Mouse (Mus musculus): ENCODE results near the gene Usp29.
"Not testable (repeated sequence)": the region's sequence is repeated elsewhere in the genome, so short reads cannot be mapped to it uniquely, and the experiment has no call there.

Gene Usp29

GRCm38 (mm10) chr7:6765240-6765639 is 34.9 kb downstream of the Usp29 start:
- DNase-seq (ENCODE audit: low read depth, low spot score): no peak

DNA sequence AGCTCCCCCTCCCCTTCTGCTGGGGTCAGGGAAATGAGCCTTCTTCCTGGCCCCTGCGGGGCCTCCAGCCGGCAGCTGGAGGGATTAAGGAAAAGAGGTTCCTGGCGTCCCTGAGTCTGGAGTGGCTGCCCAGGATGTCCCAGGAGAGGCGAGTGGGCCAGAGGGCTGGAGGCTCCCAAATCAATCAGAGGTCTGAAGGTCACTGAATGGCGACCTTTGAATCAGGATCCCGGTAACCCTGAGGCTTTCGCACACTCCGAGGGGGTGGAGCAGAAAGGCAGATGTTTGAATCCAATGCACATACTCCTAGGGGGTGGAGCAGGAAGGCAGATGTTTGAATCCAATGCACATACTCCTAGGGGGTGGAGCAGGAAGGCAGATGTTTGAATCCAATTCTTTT is 39.9 kb downstream of the Usp29 start:
- no peak for DNase-seq (ENCODE audit: low read depth, low spot score)

GRCm38 (mm10) chr7:6773865-6774413 is 43.6 kb downstream of the Usp29 start:
- not testable (repeated sequence) for DNase-seq (ENCODE audit: low read depth, low spot score)

DNA sequence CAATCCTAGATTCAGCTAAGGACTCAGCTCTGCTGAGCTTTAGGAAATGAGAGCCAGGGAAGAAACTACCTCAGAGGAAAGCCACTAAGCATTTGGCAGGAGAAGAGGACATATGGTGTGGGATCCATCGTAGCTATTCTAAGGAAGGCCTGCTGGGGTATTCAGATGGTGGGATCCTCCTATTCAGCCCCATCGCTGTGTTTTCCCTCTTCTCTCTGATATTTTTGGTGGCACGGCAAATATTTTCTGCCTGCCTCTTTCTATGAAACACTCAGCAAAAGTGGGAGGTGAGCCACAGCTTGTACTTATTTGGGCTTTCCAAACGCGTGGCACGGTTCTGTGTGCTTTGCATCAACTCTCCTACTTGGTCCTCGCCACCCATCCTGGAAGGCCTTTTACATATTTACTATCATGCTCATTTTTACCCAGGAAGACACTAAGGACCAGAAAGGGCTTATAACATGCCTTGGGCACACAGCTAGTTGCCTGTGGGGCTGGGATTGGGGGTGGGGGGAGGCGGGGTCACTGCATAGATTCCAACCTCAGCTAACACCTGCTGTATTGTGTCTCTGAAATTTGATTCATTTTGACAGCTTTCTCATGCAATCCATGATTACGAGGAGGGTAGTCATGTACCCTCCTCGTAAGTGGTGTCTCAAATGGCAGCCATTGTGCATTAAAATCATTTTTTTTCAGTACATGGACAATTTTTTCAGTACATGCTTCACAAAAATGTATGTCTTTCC is 46.1 kb downstream of the Usp29 start:
- DNase-seq (ENCODE audit: low read depth, low spot score): no peak

- DNase-seq (ENCODE audit: low read depth, low spot score): no peak
These were observed 46.7 kb downstream of the Usp29 start for GRCm38 (mm10) chr7:6777107-6777506.

- DNase-seq (ENCODE audit: low read depth, low spot score): no peak
These were observed 47.3 kb downstream of the Usp29 start for GRCm38 (mm10) chr7:6777689-6778088.

DNA sequence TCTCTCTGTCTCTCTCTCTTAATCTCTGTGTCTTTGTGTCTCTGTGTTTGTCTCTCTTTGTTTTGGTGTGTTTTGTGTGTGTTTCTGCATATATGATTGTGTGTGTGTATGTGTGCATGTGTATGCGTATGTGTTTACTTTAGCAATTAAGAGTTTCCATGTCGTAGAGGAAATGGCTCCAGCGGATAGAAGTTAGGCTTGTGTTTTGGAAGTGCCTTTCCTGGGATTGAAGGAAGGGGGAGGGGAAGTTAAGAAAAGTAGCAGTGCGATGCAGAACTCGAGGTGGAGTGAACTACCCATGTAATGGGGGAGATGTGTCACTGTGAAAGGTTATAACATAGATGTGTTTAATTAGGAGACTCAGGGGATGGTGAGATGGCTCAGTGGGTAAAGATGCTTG is 48.8 kb downstream of the Usp29 start:
- no peak for DNase-seq (ENCODE audit: low read depth, low spot score)

DNA sequence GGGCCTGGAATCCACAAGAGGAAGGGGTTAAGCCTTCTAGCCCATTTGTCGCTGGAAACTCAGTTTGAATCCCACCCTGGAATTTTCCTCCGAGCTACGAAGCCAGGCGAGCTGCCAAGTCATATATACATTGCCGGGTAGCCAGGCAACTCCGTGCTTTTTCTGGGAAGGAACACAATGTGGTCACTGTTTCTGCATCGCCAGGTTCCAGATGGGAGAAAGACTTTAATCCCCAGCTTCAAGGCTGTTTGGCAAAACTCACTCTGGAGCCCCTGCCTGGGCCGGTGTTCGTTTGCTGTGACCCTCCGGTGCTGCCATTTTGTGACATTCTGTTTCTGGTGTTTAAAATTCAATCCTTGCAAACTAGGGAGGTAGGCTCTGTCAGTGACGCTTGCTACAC is 51.2 kb downstream of the Usp29 start:
- no peak for DNase-seq (ENCODE audit: low read depth, low spot score)

DNA sequence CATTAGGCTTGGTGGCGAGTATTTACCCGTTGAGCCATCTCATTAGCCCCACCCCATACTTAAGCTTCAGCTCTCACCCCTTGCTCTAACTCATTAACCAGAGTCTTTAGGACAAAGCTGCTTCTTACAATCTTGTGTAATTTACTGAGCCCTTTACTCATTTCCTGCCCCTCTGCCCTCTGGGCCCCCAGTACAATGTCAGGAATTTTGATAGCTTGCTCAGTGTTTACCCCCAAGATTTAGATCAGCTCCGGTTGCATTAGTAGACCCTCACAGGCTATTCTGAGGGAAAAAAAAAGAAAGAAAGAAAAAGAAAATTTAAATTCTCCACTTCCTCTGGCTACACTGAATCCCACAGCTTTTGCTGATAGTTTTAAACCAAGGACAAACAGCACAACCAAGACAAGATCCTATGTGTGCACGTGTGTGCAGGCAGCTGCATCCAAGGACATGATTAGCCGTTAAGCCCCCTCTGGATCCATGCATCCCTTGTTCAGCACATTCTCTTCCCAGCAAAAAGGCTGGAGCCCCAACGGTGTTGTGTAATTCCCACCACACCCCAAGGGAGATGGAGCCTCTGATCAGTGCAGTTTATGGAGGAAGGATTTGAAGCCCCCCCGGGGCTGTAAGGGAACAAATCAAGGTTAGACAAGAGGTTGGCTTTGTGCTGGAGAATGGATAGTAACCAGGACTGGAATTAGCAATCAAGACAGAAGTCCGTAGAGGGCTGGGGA is 54.1 kb downstream of the Usp29 start:
- DNase-seq (ENCODE audit: low read depth, low spot score): no peak

DNA sequence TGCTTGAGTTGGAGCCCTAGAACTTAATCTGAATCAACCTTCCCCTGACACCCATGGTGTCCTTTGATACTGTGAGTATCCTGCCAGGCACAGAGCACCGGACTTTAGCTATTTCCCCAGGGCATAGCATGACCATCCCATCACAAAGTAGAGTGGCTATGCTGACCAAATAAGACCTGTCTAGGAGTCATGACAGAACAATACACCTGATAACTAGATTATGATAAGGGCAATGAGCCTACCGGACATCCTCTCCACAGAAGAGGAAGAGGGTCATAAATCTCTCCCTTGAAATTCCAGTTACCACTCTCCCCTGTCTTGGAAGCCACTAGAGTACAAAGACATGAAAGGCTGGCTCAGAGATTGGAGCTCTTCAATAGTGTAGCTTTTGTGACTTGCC is 56.6 kb downstream of the Usp29 start:
- no peak for DNase-seq (ENCODE audit: low read depth, low spot score)

DNA sequence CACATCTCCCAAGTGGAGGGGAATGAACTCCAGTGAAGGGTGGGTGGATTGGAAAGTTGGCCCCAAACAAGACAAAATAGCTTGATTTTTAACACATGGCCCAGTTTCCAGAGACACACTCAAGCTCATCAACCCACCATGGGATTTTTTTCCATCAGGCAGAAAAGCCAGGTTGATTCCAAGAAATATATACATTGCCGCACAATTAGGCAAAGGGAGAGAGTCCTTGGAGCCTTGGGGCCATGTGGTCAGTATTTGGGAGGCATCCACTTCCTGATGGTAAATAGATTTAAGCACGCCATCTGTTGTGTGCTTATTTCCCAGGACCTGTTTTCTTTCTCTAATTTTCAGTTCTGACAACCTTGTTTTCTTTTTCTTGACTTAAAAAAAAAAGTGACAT is 57.7 kb downstream of the Usp29 start:
- DNase-seq (ENCODE audit: low read depth, low spot score): no peak

DNA sequence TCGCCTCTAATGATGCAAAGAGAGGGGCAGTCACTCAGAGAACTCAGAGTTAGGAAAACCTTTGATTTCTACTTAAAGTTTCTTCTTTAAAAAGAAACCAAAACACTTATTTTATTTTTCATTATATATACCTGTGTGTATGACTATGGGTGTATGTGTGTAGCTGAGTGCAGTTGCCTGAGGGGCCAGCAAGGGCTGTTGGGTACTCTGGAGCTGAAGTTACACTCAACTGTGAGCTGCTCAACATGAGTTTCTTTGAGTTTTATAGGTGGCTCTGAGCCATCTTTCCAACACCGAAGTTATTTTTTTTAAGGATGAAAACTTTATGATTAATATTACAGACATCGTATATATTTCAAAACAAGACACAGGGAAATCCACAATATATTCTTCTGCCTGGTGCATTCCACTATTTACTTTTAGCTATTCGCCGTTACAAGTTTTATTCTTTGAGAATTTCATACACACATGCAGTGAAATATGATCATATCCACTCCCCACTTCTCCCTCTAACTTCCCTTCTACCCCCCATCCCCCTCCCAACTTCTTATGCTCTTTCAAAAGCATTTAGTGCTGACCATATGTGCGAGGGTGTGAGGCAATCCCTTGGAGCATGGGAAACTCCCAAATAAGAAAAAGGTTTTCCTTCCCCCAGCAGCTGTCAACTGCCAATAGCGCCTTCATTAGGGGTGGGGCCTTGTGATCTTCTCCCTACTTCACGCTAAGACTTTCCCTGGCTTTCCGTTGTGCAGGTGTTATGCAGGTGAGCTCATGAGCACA is 61.1 kb downstream of the Usp29 start:
- DNase-seq (ENCODE audit: low read depth, low spot score): no peak

DNA sequence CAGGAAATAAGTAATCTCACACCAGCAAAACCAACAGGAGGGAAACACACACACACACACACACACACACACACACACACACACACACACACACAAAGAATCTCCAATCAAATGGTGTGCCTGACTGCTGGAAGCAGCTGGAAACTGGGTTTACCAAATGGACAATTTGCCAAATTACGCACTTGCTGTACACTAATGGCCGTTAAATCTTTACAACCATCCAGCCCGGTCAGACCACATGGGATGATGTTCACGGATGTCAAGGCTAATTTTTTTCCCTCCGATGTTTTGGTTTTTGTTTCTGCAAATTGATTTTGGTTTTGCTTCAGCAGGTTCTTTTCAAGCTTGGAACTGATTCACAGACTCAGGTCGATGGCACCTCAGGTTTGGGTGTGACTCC is 62.9 kb downstream of the Usp29 start:
- no peak for DNase-seq (ENCODE audit: low read depth, low spot score)

GRCm38 (mm10) chr7:6793811-6794210 is 63.4 kb downstream of the Usp29 start:
- DNase-seq (ENCODE audit: low read depth, low spot score): no peak

DNA sequence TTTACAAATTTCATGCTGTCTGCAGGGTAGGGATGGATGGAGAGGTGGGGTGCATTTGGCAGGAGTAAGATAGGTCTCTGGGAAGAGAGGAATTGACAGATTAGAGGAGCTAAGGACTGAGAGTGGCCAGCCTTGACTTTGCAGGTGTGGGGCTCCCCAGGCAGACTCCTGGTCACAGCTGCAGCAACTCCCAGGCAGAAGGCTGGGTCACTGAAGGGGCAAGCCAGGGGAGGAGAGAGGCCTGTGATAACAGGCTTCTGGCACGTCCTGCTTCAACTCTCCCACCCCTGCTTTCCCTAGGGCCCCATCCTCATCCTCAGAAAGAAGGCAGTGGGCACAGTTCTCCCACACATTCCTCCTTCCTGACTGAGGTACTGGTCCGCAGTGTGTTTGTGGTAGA is 67.0 kb downstream of the Usp29 start:
- no peak for DNase-seq (ENCODE audit: low read depth, low spot score)

DNA sequence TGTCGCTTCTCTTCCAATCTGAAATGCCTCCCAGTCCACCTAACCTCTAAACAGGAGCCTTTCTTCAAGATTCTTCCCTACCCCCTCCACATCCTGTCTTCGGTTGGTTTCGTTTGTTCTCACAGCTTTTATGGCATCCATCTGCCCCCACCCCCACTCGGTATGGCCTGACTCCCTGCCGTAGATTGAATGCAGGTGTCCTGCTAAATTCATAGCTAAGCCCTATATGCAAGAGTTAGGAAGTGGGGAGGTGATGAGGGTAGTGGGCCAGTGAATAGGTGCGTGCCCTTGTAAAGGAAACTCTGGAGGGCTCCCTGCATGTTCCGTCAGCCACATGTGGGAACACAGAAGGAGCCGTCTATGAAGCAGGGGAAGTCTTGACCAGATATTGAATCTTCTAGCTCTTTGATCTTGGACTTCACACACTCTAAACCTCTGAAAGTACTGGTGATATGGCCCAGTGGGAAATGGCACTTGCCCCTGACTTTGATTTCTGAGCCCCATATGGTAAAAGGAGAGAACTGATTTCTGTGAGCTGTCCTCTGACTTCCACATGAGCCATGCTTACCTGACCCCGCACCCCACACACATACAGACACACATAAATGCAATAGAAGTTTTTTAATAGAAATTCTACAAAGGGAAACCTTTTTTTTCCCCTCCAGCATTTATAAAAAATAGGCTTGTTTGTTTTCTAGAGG is 68.9 kb downstream of the Usp29 start:
- no peak for DNase-seq (ENCODE audit: low read depth, low spot score)

DNA sequence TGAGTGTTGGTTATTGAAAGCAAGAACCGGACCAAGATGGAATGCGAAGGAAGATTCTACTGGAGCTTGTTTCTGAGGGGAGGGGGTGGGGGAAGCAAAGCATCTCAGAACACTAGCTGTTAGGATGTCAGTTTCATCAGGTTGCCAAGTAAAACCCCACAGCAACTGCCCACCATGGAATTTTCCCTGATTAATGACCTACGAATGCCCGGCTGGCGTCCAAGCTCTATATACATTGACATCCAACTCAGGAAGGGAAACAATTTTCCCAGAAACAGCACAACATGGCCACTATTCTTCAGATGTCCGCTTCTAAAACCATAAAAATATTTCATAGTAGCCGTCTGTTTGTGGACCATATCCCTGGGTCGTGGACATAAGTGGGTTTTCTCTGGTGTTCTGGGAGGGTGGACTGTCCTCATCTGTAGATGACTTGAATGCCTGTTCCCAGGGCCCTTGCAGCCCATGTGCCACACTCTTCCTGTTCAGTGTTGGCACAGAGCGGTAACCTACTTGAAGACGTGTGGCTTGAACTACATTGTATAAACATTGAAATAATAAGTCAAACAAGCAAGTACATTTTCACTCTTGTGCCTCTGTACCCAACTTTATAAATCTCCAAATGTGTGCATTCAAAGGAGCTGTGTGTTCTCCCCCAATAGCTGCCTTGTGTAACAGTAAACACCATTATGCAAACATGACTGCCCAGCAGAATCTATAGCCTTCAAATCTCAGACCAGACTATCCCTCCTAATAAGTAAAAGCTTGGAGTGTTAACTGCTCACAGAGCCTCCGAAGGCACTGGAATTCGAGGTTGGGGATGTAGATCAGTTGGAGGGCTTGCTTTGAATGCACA is 70.4 kb downstream of the Usp29 start:
- DNase-seq (ENCODE audit: low read depth, low spot score): no peak

DNA sequence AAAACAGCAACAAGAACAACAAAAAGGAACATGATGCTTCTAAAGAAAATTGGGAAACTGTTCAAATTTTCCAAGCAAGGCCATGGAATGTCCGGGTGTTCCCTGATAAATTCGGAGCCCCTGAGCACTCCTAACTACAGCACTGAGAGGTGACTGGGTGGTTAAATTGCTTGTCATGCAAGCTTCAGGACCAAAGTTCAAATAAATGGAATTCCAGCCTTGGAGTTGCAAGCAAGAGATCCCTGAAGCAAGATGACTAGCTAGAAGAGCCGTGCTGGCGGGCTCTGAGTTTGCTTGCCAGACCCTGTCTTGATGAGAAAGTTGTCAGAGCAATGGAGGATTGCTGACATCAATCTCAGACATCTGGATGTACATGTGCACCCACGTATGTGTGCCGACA is 71.3 kb downstream of the Usp29 start:
- DNase-seq (ENCODE audit: low read depth, low spot score): no peak

DNA sequence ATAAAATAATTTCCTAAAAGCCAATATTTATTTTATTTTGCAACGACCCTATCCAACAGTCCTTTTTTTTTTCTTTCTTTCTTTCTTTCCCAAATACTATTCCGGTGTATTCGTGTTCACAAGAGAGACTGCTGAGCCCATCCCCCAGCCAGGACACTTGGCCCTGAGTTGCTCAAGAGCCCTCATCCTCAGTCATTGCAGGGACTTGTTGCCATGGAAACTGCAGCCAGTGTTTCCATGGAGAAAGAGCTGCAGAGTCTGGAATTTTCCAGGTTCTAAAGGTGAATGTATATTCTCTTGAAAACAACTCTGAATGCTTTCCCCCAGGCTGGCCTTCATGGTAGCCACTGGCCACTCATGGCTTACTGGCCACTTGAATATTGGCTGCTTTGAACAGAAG is 80.2 kb downstream of the Usp29 start:
- DNase-seq (ENCODE audit: low read depth, low spot score): no peak

DNA sequence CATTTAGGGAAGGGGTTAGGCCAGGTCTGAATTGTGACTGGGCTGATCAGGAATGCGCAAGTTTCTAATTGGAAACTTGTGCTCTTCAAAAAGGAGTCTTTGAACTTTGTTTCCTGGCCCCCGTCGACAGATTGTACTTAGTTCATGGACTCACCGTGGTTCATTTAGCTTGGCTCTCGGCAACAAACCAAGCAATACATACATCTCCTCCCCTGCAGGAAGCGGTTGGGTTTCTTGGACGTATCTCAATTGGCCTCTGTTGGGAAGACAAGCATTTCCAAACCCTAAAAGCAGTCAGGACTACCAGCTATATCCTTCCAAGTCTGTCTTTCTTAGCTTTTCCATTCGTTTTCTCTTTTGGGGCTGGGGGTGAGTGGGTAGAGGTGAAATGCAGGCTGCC is 84.6 kb downstream of the Usp29 start:
- DNase-seq (ENCODE audit: low read depth, low spot score): no peak

Data from retina, postnatal 7 days (tissue).